Mouse (Mus musculus) embryonic facial prominence, embryonic 14.5 days (tissue): ENCODE results near the gene Sec16b. TPM values are rescaled to one million over a fixed set of nuclear protein-coding genes. Genes with fewer than 3 reads are reported as not detected.

Source experiments
- ATAC-seq: fragments of 200-750 bp; cut with Nextera tagmentation; 2 replicates; pipeline ENCODE4 v1.8.0; 2017; ENCODE audit warnings: low read depth, moderate number of reproducible peaks, moderate TSS enrichment
- DNase-seq: peaks from one replicate; pipeline ENCODE4 v3.0.0-alpha.2; 2015; ENCODE audit warnings: low spot score
- H3K27ac ChIP-seq: fragments of 300-500 bp; sonication (generic); replicated peaks from 2 replicates; pipeline ENCODE4 v1.5.1; 2014; ENCODE audit warnings: low read depth, mild to moderate bottlenecking, low read length, moderate library complexity
- H3K27me3 ChIP-seq: fragments of 300-500 bp; sonication (generic); replicated peaks from 2 replicates; pipeline ENCODE4 v1.6.1; 2014; ENCODE audit warnings: low read length; ENCODE audit not compliant: control insufficient read depth, insufficient read depth
- H3K36me3 ChIP-seq: fragments of 300-500 bp; sonication (generic); 2 replicates; pipeline ENCODE4 v1.6.1; 2014; ENCODE audit warnings: low read length, mixed read lengths; ENCODE audit not compliant: control insufficient read depth, insufficient read depth
- H3K4me1 ChIP-seq: fragments of 300-500 bp; sonication (generic); 2 replicates; pipeline ENCODE4 v1.6.1; 2014; ENCODE audit warnings: antibody characterized with exemption, low read length; ENCODE audit not compliant: control insufficient read depth, insufficient read depth
- H3K4me2 ChIP-seq: fragments of 300-500 bp; sonication (generic); 2 replicates; pipeline ENCODE4 v1.6.1; 2014; ENCODE audit warnings: low read depth, mild to moderate bottlenecking, low read length, moderate library complexity, mixed read lengths
- H3K4me3 ChIP-seq: fragments of 300-500 bp; sonication (generic); 2 replicates; pipeline ENCODE4 v1.5.1; 2014; ENCODE audit warnings: low read depth, mild to moderate bottlenecking, low read length
- H3K9ac ChIP-seq: fragments of 300-500 bp; sonication (generic); 2 replicates; pipeline ENCODE4 v1.6.1; 2014; ENCODE audit warnings: low read depth, mild to moderate bottlenecking, low read length, moderate library complexity, mixed read lengths
- H3K9me3 ChIP-seq: fragments of 300-500 bp; sonication (generic); 2 replicates; pipeline ENCODE4 v1.6.1; 2016; ENCODE audit warnings: low read length; ENCODE audit not compliant: control insufficient read depth
- WGBS: fragments of 180-500 bp; shearing (Covaris S2); extraction: QIAGEN DNeasy Blood & Tissue Kit; methylation state at CpG from one replicate; pipeline ENCODE4 v1.1.7; 2014; 5-methylcytosine and 5-hydroxymethylcytosine counted together
- polyA plus RNA-seq: library from polyadenylated mRNA; unstranded; fragments of >200 nt; fragmentation: Nextera tagmentation; extraction: Ambion mirVana; gene quantifications from 2 replicates; pipeline ENCODE4 v1.2.1, GENCODE M21; 2014

Gene Sec16b
- polyA plus RNA-seq, 1 experiment from 2014 or later, result 9.8 TPM

GRCm38 (mm10) chr1:157470761-157471386, 35.7 kb upstream of the Sec16b start:
- H3K27ac ChIP-seq, result no peak overlapping the region
- WGBS, result 84% methylated on average over 9 of the region's 9 CpGs
- H3K4me3 ChIP-seq, result no peak overlapping the region
- no peak overlapping the region for H3K4me2 ChIP-seq
- no peaks in the 10 kb centered on the region for H3K4me1 ChIP-seq
- no peak overlapping the region for H3K9ac ChIP-seq
- no peaks in the 10 kb centered on the region for H3K27me3 ChIP-seq
- no peaks in the 10 kb centered on the region for H3K9me3 ChIP-seq
- ATAC-seq, result no peak
- no peaks in the 10 kb centered on the region for H3K36me3 ChIP-seq
- no peak for DNase-seq

GRCm38 (mm10) chr1:157472716-157473115, 33.8 kb upstream of the Sec16b start:
- ATAC-seq (no peak), DNase-seq (no peak)
- Histone ChIP-seq H3K9me3 (no peaks in the 10 kb centered on the region), H3K4me2 (no peak overlapping the region), H3K9ac (no peak overlapping the region), H3K4me1 (no peaks in the 10 kb centered on the region), H3K36me3 (no peaks in the 10 kb centered on the region), H3K4me3 (no peak overlapping the region), H3K27ac (no peak overlapping the region), H3K27me3 (no peaks in the 10 kb centered on the region)
- 90% methylated on average over 7 of the region's 7 CpGs for WGBS

- ATAC-seq (no peak), DNase-seq (no peak)
- H3K36me3 ChIP-seq, result no peaks in the 10 kb centered on the region
- no peak overlapping the region for H3K9ac ChIP-seq
- H3K4me3 ChIP-seq, result no peak overlapping the region
- H3K9me3 ChIP-seq, result no peaks in the 10 kb centered on the region
- no peak overlapping the region for H3K4me2 ChIP-seq
- 83% methylated on average over 8 of the region's 8 CpGs for WGBS
- H3K27me3 ChIP-seq, result no peaks in the 10 kb centered on the region
- H3K4me1 ChIP-seq, result no peaks in the 10 kb centered on the region
- no peak overlapping the region for H3K27ac ChIP-seq
Measured at GRCm38 (mm10) chr1:157474865-157475264, 31.7 kb upstream of the Sec16b start.

DNA sequence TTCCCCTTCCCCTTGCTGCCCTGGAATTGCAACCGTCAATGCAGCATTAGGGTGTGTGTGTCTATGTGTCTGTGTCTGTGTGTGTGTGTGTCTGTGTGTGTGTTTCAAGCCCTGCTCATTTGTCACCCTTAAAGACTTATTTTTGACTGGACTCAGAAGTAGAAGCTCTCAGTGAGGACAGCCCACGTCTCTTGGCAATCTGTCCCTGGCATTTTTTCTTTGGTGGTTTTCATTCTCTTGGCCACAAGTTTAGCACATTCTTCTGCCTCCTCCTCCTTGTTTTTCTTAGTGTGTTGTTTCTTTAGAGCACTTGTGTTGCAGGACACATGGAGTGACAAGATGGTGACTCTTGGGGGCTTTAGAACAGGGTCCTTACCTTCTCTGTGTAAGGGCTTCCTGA, 30.3 kb upstream of the Sec16b start:
- Histone ChIP-seq H3K4me1 (no peaks in the 10 kb centered on the region), H3K4me3 (no peak overlapping the region), H3K27me3 (no peaks in the 10 kb centered on the region), H3K4me2 (no peak overlapping the region), H3K36me3 (no peaks in the 10 kb centered on the region), H3K9ac (no peak overlapping the region), H3K9me3 (no peaks in the 10 kb centered on the region), H3K27ac (no peak overlapping the region)
- 69% methylated on average over 2 of the region's 2 CpGs for WGBS
- ATAC-seq, result no peak
- no peak for DNase-seq

GRCm38 (mm10) chr1:157480090-157480489, 26.4 kb upstream of the Sec16b start:
- 23% methylated on average over 9 of the region's 9 CpGs for WGBS
- no peaks in the 10 kb centered on the region for H3K27me3 ChIP-seq
- no peaks in the 10 kb centered on the region for H3K4me1 ChIP-seq
- H3K27ac ChIP-seq, result no peak overlapping the region
- H3K4me2 ChIP-seq, result no peak overlapping the region
- no peak overlapping the region for H3K4me3 ChIP-seq
- no peak for ATAC-seq
- DNase-seq, result no peak
- no peaks in the 10 kb centered on the region for H3K36me3 ChIP-seq
- H3K9ac ChIP-seq, result no peak overlapping the region
- H3K9me3 ChIP-seq, result no peaks in the 10 kb centered on the region

DNA sequence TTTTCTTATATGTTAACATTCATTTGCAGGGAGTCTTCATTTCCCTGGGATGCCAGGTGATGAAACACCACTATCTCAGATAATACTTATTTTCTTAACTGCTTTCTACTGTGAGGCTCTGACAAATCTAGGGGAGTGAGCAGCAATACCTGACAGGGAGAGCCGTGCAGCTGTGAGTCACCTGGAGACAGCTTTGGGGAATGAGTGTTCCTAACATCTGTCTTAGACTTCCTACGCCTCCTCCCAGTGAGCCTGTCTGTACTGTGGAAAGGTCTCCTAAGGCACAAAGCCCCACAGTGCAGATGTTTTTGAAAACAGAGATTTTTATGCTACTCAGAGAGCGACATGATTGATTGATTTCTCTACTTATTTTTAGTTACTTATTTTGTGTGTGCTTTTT, 25.6 kb upstream of the Sec16b start:
- Histone ChIP-seq H3K27me3 (no peaks in the 10 kb centered on the region), H3K36me3 (no peaks in the 10 kb centered on the region), H3K9me3 (no peaks in the 10 kb centered on the region), H3K27ac (no peak overlapping the region), H3K4me2 (no peak overlapping the region), H3K4me3 (no peak overlapping the region), H3K4me1 (no peaks in the 10 kb centered on the region), H3K9ac (no peak overlapping the region)
- ATAC-seq (no peak), DNase-seq (no peak)
- WGBS, result 37% methylated on average over 3 of the region's 3 CpGs

DNA sequence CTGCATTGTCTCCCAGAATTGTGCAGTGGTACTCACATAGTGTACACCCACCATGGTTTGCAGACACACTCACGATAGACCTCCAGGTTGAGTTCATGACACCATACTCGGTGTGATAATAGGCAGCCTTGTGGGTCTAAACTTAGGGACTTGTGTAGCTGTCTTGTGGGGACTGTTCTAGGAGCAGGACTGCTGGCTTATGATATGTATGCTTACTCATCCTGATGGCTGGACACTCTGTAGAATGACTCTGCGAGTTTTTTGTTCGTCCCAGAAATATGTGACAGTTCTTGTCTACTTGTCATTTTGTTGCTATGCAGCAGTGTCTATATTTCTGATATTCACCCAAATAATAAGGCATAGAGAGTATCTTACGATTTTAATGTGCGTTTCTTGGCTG, 24.9 kb upstream of the Sec16b start:
- 86% methylated on average over 6 of the region's 6 CpGs for WGBS
- Histone ChIP-seq H3K4me1 (no peaks in the 10 kb centered on the region), H3K9me3 (no peaks in the 10 kb centered on the region), H3K27me3 (no peaks in the 10 kb centered on the region), H3K9ac (no peak overlapping the region), H3K27ac (no peak overlapping the region), H3K4me2 (no peak overlapping the region), H3K36me3 (no peaks in the 10 kb centered on the region), H3K4me3 (no peak overlapping the region)
- no peak for DNase-seq
- no peak for ATAC-seq

- Histone ChIP-seq H3K4me1 (no peaks in the 10 kb centered on the region), H3K36me3 (no peaks in the 10 kb centered on the region), H3K9me3 (no peaks in the 10 kb centered on the region), H3K4me2 (no peak overlapping the region), H3K4me3 (no peak overlapping the region), H3K27me3 (no peaks in the 10 kb centered on the region), H3K27ac (no peak overlapping the region), H3K9ac (no peak overlapping the region)
- no peak for DNase-seq
- ATAC-seq, result no peak
- 93% methylated on average over 4 of the region's 4 CpGs for WGBS
Measured at GRCm38 (mm10) chr1:157484161-157484560, 22.4 kb upstream of the Sec16b start.

DNA sequence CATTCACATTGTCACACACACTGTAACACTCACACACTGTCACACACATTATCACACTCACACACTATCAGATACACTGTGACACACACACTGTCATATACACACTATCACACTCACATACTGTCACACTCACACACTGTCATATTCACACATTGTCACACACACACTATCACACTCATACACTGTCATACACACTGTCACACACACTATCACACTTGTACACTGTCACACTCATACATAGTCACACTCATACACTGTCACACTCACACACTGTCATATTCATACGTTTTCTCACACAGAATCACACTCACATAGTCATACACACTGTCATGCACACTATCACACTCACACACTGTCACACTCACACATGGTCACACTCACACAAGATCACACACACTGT, 5.9 kb upstream of the Sec16b start:
- Histone ChIP-seq H3K36me3 (no peaks in the 10 kb centered on the region), H3K27me3 (no peaks in the 10 kb centered on the region), H3K4me1 (no peaks in the 10 kb centered on the region), H3K27ac (no peak overlapping the region), H3K9ac (no peak overlapping the region), H3K9me3 (no peaks in the 10 kb centered on the region), H3K4me3 (no peak overlapping the region), H3K4me2 (no peak overlapping the region)
- DNase-seq (no peak), ATAC-seq (no peak)
- 80% methylated on average over 1 of the region's 1 CpGs for WGBS
